Mouse (Mus musculus): Measurements from ENCODE around the gene Arl6ip4.

GRCm38 (mm10) chr5:124074845-124075307 lies 41.0 kb upstream of the Arl6ip4 start:
- TF ChIP-seq CTCF (conservative IDR thresholded peaks at IDR 0.05; ENCODE audit: low read length): no peak
- no peak for TF ChIP-seq NANOG (IDR thresholded peaks at IDR 0.05; ENCODE audit: borderline replicate concordance, low read length)
